Mouse (Mus musculus) liver, adult 2 months (tissue): ENCODE results near the gene Pole.

Source experiments
- CTCF ChIP-seq: fragments of 200-500 bp; IDR thresholded peaks from 2 replicates; pipeline ENCODE4 v1.5.1; 2011; ENCODE audit warnings: low read depth, low read length, control low read depth
- POLR2A ChIP-seq: fragments of 200-500 bp; IDR thresholded peaks from 2 replicates; pipeline ENCODE4 v1.6.1; 2011; ENCODE audit warnings: low read length, control low read depth; ENCODE audit not compliant: insufficient read depth; ENCODE audit errors: extremely low read depth

- TF ChIP-seq CTCF (no peak), POLR2A (no peak)
Measured at GRCm38 (mm10) chr5:110386371-110387330, 100.5 kb downstream of the Pole start.
